22 mouse cellular contexts compared by ENCODE assay signal in genomic region chr14:20654690-20655421, GRCm38 (mm10). TPM values are rescaled to one million over a fixed set of nuclear protein-coding genes. Genes with fewer than 3 reads are reported as not detected.
DNase-seq lines count a peak whose midpoint lies in the region; ATAC-seq and TF ChIP-seq lines count a peak whose summit lies in the region.
"Had no signal": no experiment of that assay in that cellular context is flagged by ENCODE, and none has a peak within 500 bp of the region (broad histone marks: within the 10 kb centered on the region; RNA-seq: fewer than 3 reads in every experiment).

No protein-coding gene starts in this region.

- no peak overlapping the region for H3K4me3 ChIP-seq in heart, embryonic 10.5 days
- no peak overlapping the region for H3K4me3 ChIP-seq in heart, postnatal 0 days (ENCODE audit: low read depth, low read length)
- H3K4me3 ChIP-seq in forebrain, embryonic 14.5 days (ENCODE audit: low read depth, low read length), result no peak overlapping the region
- H3K4me3 ChIP-seq in midbrain, embryonic 10.5 days, result no peak overlapping the region
- H3K4me3 ChIP-seq: forebrain, embryonic 13.5 days; hindbrain, embryonic 10.5 days; limb, embryonic 13.5 days; liver, embryonic 15.5 days; midbrain, embryonic 12.5 days; neural tube, embryonic 15.5 days had no signal

- TF ChIP-seq EP300 in heart, postnatal 0 days (IDR thresholded peaks at IDR 0.05; ENCODE audit: low read depth), result no peak

- H3K36me3 ChIP-seq in heart, embryonic 10.5 days, result peaks cover 5% of the 10 kb centered on the region; the same call in 1 of the 2 replicates
- H3K36me3 ChIP-seq in heart, postnatal 0 days (replicated peaks; ENCODE audit: control insufficient read depth, insufficient read depth, low read length), result no peaks in the 10 kb centered on the region
- H3K36me3 ChIP-seq in forebrain, embryonic 14.5 days (ENCODE audit: control insufficient read depth, insufficient read depth, low read length), result no peaks in the 10 kb centered on the region
- no peaks in the 10 kb centered on the region for H3K36me3 ChIP-seq in midbrain, embryonic 10.5 days
- H3K36me3 ChIP-seq: hindbrain, embryonic 10.5 days; limb, embryonic 13.5 days; liver, embryonic 15.5 days; midbrain, embryonic 12.5 days; neural tube, embryonic 15.5 days had no signal

- 67% methylated on average over 9 of the region's 9 CpGs for WGBS in heart, embryonic 10.5 days
- 54% methylated on average over 9 of the region's 9 CpGs for WGBS in heart, postnatal 0 days
- WGBS in forebrain, embryonic 14.5 days, result 85% methylated on average over 9 of the region's 9 CpGs
- WGBS in midbrain, embryonic 10.5 days, result 86% methylated on average over 9 of the region's 9 CpGs

- no peak for TF ChIP-seq CTCF in heart, postnatal 0 days (IDR thresholded peaks at IDR 0.05; ENCODE audit: low read depth)

- no peaks in the 10 kb centered on the region for H3K27me3 ChIP-seq in heart, embryonic 10.5 days (ENCODE audit: insufficient read depth, poor library complexity, severe bottlenecking)
- H3K27me3 ChIP-seq in heart, postnatal 0 days (ENCODE audit: control insufficient read depth, insufficient read depth, low read length), result no peaks in the 10 kb centered on the region
- H3K27me3 ChIP-seq in forebrain, embryonic 14.5 days (replicated peaks; ENCODE audit: control insufficient read depth, insufficient read depth, low read length), result no peaks in the 10 kb centered on the region
- H3K27me3 ChIP-seq in midbrain, embryonic 10.5 days (ENCODE audit: low read depth, poor library complexity, severe bottlenecking), result peaks cover 3% of the 10 kb centered on the region
- H3K27me3 ChIP-seq: limb, embryonic 13.5 days; liver, embryonic 15.5 days; midbrain, embryonic 12.5 days; neural tube, embryonic 15.5 days had no signal

- H3K9ac ChIP-seq in heart, postnatal 0 days (replicated peaks; ENCODE audit: low read depth, low read length), result no peak overlapping the region
- no peak overlapping the region for H3K9ac ChIP-seq in forebrain, embryonic 14.5 days (ENCODE audit: low read length)
- H3K9ac ChIP-seq: forebrain, embryonic 13.5 days; limb, embryonic 13.5 days; liver, embryonic 15.5 days; midbrain, embryonic 12.5 days; neural tube, embryonic 15.5 days had no signal

- peaks cover 31% of the 10 kb centered on the region for H3K4me1 ChIP-seq in heart, embryonic 10.5 days
- H3K4me1 ChIP-seq in heart, postnatal 0 days (ENCODE audit: control insufficient read depth, insufficient read depth), result peaks cover 9% of the 10 kb centered on the region; the same call in 1 of the 2 replicates
- no peaks in the 10 kb centered on the region for H3K4me1 ChIP-seq in forebrain, embryonic 14.5 days (ENCODE audit: control insufficient read depth, insufficient read depth, low read length)
- H3K4me1 ChIP-seq in midbrain, embryonic 10.5 days, result no peaks in the 10 kb centered on the region; the same call in 1 of the 2 replicates
- H3K4me1 ChIP-seq: forebrain, embryonic 13.5 days; limb, embryonic 13.5 days; liver, embryonic 15.5 days; midbrain, embryonic 12.5 days; neural tube, embryonic 15.5 days had no signal

- DNase-seq in heart, embryonic 10.5 days (ENCODE audit: low spot score), result no peak
- DNase-seq in heart, adult 9 months (ENCODE audit: low spot score in 2 of 2), result no peak
- peak; percentile 43 for DNase-seq in 3T3-L1 (ENCODE audit: low read depth, low spot score)
- DNase-seq in NIH3T3 (ENCODE audit: low read depth), result peak; percentile 10
- no peak for DNase-seq in heart, postnatal 0 days (ENCODE audit: low spot score)
- DNase-seq in forebrain, embryonic 14.5 days (ENCODE audit: low spot score), result no peak
- DNase-seq in midbrain, embryonic 10.5 days (ENCODE audit: low spot score), result no peak
- DNase-seq in cerebellum, adult 9-11 months, result no peak
- DNase-seq: adrenal gland, adult 8-10 months; cerebellum, postnatal 10 days; kidney, adult 9 months; kidney, postnatal 36 days; thymus, postnatal 36 days had no signal

- no peak overlapping the region for H3K4me2 ChIP-seq in heart, postnatal 0 days (ENCODE audit: low read depth, low read length)
- H3K4me2 ChIP-seq in forebrain, embryonic 14.5 days (ENCODE audit: low read length), result no peak overlapping the region
- H3K4me2 ChIP-seq: forebrain, embryonic 13.5 days; limb, embryonic 13.5 days; liver, embryonic 15.5 days; midbrain, embryonic 12.5 days; neural tube, embryonic 15.5 days had no signal

- H3K27ac ChIP-seq in heart, embryonic 10.5 days, result peak overlapping the region; percentile 77; the same call in 1 of the 2 replicates
- peak overlapping the region; percentile 39 for H3K27ac ChIP-seq in heart, postnatal 0 days (ENCODE audit: low read depth)
- H3K27ac ChIP-seq in forebrain, embryonic 14.5 days (ENCODE audit: low read depth, low read length), result no peak overlapping the region
- no peak overlapping the region for H3K27ac ChIP-seq in midbrain, embryonic 10.5 days (replicated peaks)
- H3K27ac ChIP-seq: forebrain, embryonic 13.5 days; hindbrain, embryonic 10.5 days; limb, embryonic 13.5 days; liver, embryonic 15.5 days; midbrain, embryonic 12.5 days; neural tube, embryonic 15.5 days had no signal

- no peaks in the 10 kb centered on the region for H3K9me3 ChIP-seq in heart, embryonic 10.5 days
- H3K9me3 ChIP-seq in heart, postnatal 0 days (replicated peaks; ENCODE audit: control insufficient read depth, low read length), result no peaks in the 10 kb centered on the region
- H3K9me3 ChIP-seq in forebrain, embryonic 14.5 days (replicated peaks; ENCODE audit: control insufficient read depth, low read length), result no peaks in the 10 kb centered on the region
- no peaks in the 10 kb centered on the region for H3K9me3 ChIP-seq in midbrain, embryonic 10.5 days (replicated peaks)
- H3K9me3 ChIP-seq: forebrain, embryonic 13.5 days; hindbrain, embryonic 10.5 days; limb, embryonic 13.5 days; liver, embryonic 15.5 days; midbrain, embryonic 12.5 days; neural tube, embryonic 15.5 days had no signal

- ATAC-seq in heart, postnatal 0 days (ENCODE audit: insufficient read depth, low read depth), result no peak; the same call in 1 of the 2 replicates
- ATAC-seq in forebrain, embryonic 14.5 days, result no peak
- ATAC-seq: CD4-positive, CD25-positive, alpha-beta regulatory T cell, adult 4 months; forebrain, embryonic 13.5 days had no signal

RNA-seq across cellular contexts. Expression of gene Myoz1, which starts 1.5 kb away (rescaled TPM):
- polyA plus RNA-seq in heart, embryonic 10.5 days (2016; fragmentation: Nextera tagmentation; extraction: Ambion mirVana), result 22.8 and 30.3 TPM in 2 replicates
- total RNA-seq in heart, postnatal 0 days (2014; rRNA removed; ENCODE audit: low replicate concordance), result 17.7 and 25.0 TPM in 2 replicates
- 11.5 and 13.0 TPM in 2 replicates for polyA plus RNA-seq in heart, postnatal 0 days (2015; fragmentation: Nextera tagmentation; extraction: Ambion mirVana)
- polyA plus RNA-seq in forebrain, embryonic 14.5 days (2014; fragmentation: Nextera tagmentation; extraction: Ambion mirVana), result 0.22 TPM in 1 of 2 replicates, not detected in the other
- polyA plus RNA-seq in midbrain, embryonic 10.5 days (2016; fragmentation: Nextera tagmentation; extraction: Ambion mirVana), result not detected in 2 replicates
- total RNA-seq: layer of hippocampus, postnatal 14 days; left cerebral cortex, postnatal 10 days had no signal
- polyA plus RNA-seq: CD4-positive, CD25-positive, alpha-beta regulatory T cell, adult 4 months; forebrain, embryonic 13.5 days had no signal

RNA-seq across cellular contexts. Expression of gene Synpo2l, which starts 13.3 kb away (rescaled TPM):
- polyA plus RNA-seq in heart, embryonic 10.5 days (2016; fragmentation: Nextera tagmentation; extraction: Ambion mirVana), result 87.0 and 172 TPM in 2 replicates
- total RNA-seq in heart, postnatal 0 days (2014; rRNA removed; ENCODE audit: low replicate concordance), result 190 and 249 TPM in 2 replicates
- 96.8 and 104 TPM in 2 replicates for polyA plus RNA-seq in heart, postnatal 0 days (2015; fragmentation: Nextera tagmentation; extraction: Ambion mirVana)
- 0.05 and 0.09 TPM in 2 replicates for polyA plus RNA-seq in forebrain, embryonic 14.5 days (2014; fragmentation: Nextera tagmentation; extraction: Ambion mirVana)
- 0.07 and 0.11 TPM in 2 replicates for polyA plus RNA-seq in midbrain, embryonic 10.5 days (2016; fragmentation: Nextera tagmentation; extraction: Ambion mirVana)
- polyA plus RNA-seq: CD4-positive, CD25-positive, alpha-beta regulatory T cell, adult 4 months had no signal

RNA-seq across cellular contexts. Expression of gene Usp54, which starts 14.0 kb away (rescaled TPM):
- 7.3 and 7.5 TPM in 2 replicates for polyA plus RNA-seq in heart, embryonic 10.5 days (2016; fragmentation: Nextera tagmentation; extraction: Ambion mirVana)
- 8.8 and 29.8 TPM in 2 replicates for total RNA-seq in heart, postnatal 0 days (2014; rRNA removed; ENCODE audit: low replicate concordance)
- 2.8 and 3.0 TPM in 2 replicates for polyA plus RNA-seq in heart, postnatal 0 days (2015; fragmentation: Nextera tagmentation; extraction: Ambion mirVana)
- polyA plus RNA-seq in forebrain, embryonic 14.5 days (2014; fragmentation: Nextera tagmentation; extraction: Ambion mirVana), result 8.6 and 11.9 TPM in 2 replicates
- 14.2 and 14.3 TPM in 2 replicates for polyA plus RNA-seq in midbrain, embryonic 10.5 days (2016; fragmentation: Nextera tagmentation; extraction: Ambion mirVana)

RNA-seq across cellular contexts. Expression of gene Sec24c, which starts 19.3 kb away (rescaled TPM):
- polyA plus RNA-seq in heart, embryonic 10.5 days (2016; fragmentation: Nextera tagmentation; extraction: Ambion mirVana), result 101 and 113 TPM in 2 replicates
- total RNA-seq in heart, postnatal 0 days (2014; rRNA removed; ENCODE audit: low replicate concordance), result 71.2 and 91.6 TPM in 2 replicates
- 42.6 and 42.9 TPM in 2 replicates for polyA plus RNA-seq in heart, postnatal 0 days (2015; fragmentation: Nextera tagmentation; extraction: Ambion mirVana)
- polyA plus RNA-seq in forebrain, embryonic 14.5 days (2014; fragmentation: Nextera tagmentation; extraction: Ambion mirVana), result 64.9 and 75.4 TPM in 2 replicates
- polyA plus RNA-seq in midbrain, embryonic 10.5 days (2016; fragmentation: Nextera tagmentation; extraction: Ambion mirVana), result 103 and 114 TPM in 2 replicates

RNA-seq across cellular contexts. Expression of gene Fut11, which starts 39.9 kb away (rescaled TPM):
- polyA plus RNA-seq in heart, embryonic 10.5 days (2016; fragmentation: Nextera tagmentation; extraction: Ambion mirVana), result 18.4 and 19.5 TPM in 2 replicates
- 11.1 and 14.2 TPM in 2 replicates for total RNA-seq in heart, postnatal 0 days (2014; rRNA removed; ENCODE audit: low replicate concordance)
- 11.4 and 11.9 TPM in 2 replicates for polyA plus RNA-seq in heart, postnatal 0 days (2015; fragmentation: Nextera tagmentation; extraction: Ambion mirVana)
- polyA plus RNA-seq in forebrain, embryonic 14.5 days (2014; fragmentation: Nextera tagmentation; extraction: Ambion mirVana), result 13.1 and 15.1 TPM in 2 replicates
- polyA plus RNA-seq in midbrain, embryonic 10.5 days (2016; fragmentation: Nextera tagmentation; extraction: Ambion mirVana), result 18.3 and 21.4 TPM in 2 replicates

Comparison
In these comparisons a context has a peak if more than half of its experiments do, and no peak if none do; other contexts are left out.
1. DNase-seq: peak in 3T3-L1 (single experiment) and NIH3T3 (single experiment); none in heart, embryonic 10.5 days (single experiment), heart, adult 9 months (0 of 2), heart, postnatal 0 days (single experiment), forebrain, embryonic 14.5 days (single experiment), midbrain, embryonic 10.5 days (single experiment) and cerebellum, adult 9-11 months (single experiment).
2. H3K27ac ChIP-seq: peak in heart, embryonic 10.5 days (single experiment) and heart, postnatal 0 days (single experiment); none in forebrain, embryonic 14.5 days (single experiment) and midbrain, embryonic 10.5 days (single experiment).
3. RNA of gene Myoz1, which starts 1.5 kb away (polyA plus RNA-seq): 22.8 to 30.3 TPM in heart, embryonic 10.5 days and 11.5 to 13.0 TPM in heart, postnatal 0 days; not detected in midbrain, embryonic 10.5 days and 0.22 TPM in forebrain, embryonic 14.5 days; every median in the first group is over 10 times any median in the second.
4. RNA of gene Synpo2l, which starts 13.3 kb away (polyA plus RNA-seq): 96.8 to 104 TPM in heart, postnatal 0 days and 87.0 to 172 TPM in heart, embryonic 10.5 days; 0.05 to 0.09 TPM in forebrain, embryonic 14.5 days and 0.07 to 0.11 TPM in midbrain, embryonic 10.5 days; every median in the first group is over 10 times any median in the second.